Mouse (Mus musculus): Measurements from ENCODE around the gene Pum3. TPM values are rescaled to one million over a fixed set of nuclear protein-coding genes. Genes with fewer than 3 reads are reported as not detected.
A peak's percentile ranks its signal among the peaks of the same experiment; 100 is the strongest.
"Not testable (repeated sequence)": the region's sequence is repeated elsewhere in the genome, so short reads cannot be mapped to it uniquely, and the experiment has no call there.

The Pum3 gene
- total RNA-seq, 2 experiments from 2014 or later, result 30.3 to 33.1 TPM

- intact Hi-C loops (cut with DNase I), result no loop called here
- no peak for DNase-seq
Measured at GRCm38 (mm10) chr19:27395936-27396335, 33.7 kb downstream of the Pum3 start.

GRCm38 (mm10) chr19:27395481-27395880 is 34.1 kb downstream of the Pum3 start:
- no peak for DNase-seq
- intact Hi-C loops (cut with DNase I), result no loop called here

GRCm38 (mm10) chr19:27394341-27394990 is 35.2 kb downstream of the Pum3 start:
- no peak for DNase-seq
- intact Hi-C loops (cut with DNase I), result no loop called here

GRCm38 (mm10) chr19:27392431-27392830 is 37.2 kb downstream of the Pum3 start:
- intact Hi-C loops (cut with DNase I), result no loop called here
- no peak for DNase-seq

GRCm38 (mm10) chr19:27391344-27391743 is 38.3 kb downstream of the Pum3 start:
- intact Hi-C loops (cut with DNase I), result no loop called here
- DNase-seq, result no peak

GRCm38 (mm10) chr19:27389566-27389965 is 40.1 kb downstream of the Pum3 start:
- DNase-seq; intact Hi-C loops (cut with DNase I): not testable (repeated sequence)

GRCm38 (mm10) chr19:27385304-27385703 is 44.3 kb downstream of the Pum3 start:
- intact Hi-C loops (cut with DNase I), result no loop called here

GRCm38 (mm10) chr19:27383266-27383665 is 46.4 kb downstream of the Pum3 start:
- DNase-seq, result no peak
- intact Hi-C loops (cut with DNase I), result no loop called here

More at GRCm38 (mm10) chr19:27385304-27385703, 44.3 kb downstream of the Pum3 start:
- no peak for DNase-seq

- intact Hi-C loops (cut with DNase I), result no loop called here
- DNase-seq, result peak in 1 of 2 experiments; percentile 11
Measured at GRCm38 (mm10) chr19:27382131-27382530, 47.5 kb downstream of the Pum3 start.

GRCm38 (mm10) chr19:27379712-27380401 is 49.8 kb downstream of the Pum3 start:
- intact Hi-C loops (cut with DNase I), result no loop called here
- no peak for DNase-seq

GRCm38 (mm10) chr19:27370784-27371183 is 58.8 kb downstream of the Pum3 start:
- intact Hi-C loops (cut with DNase I), result no loop called here
- DNase-seq, result no peak

- no peak for DNase-seq
- intact Hi-C loops (cut with DNase I), result no loop called here
Measured at GRCm38 (mm10) chr19:27370174-27370573, 59.5 kb downstream of the Pum3 start.

- DNase-seq, result no peak
- intact Hi-C loops (cut with DNase I), result no loop called here
Measured at GRCm38 (mm10) chr19:27369461-27370135, 60.0 kb downstream of the Pum3 start.

GRCm38 (mm10) chr19:27366113-27366746 is 63.4 kb downstream of the Pum3 start:
- intact Hi-C loops (cut with DNase I), result no loop called here
- DNase-seq, result no peak

GRCm38 (mm10) chr19:27364521-27364931 is 65.1 kb downstream of the Pum3 start:
- DNase-seq, result peak; percentile 46 to 52
- intact Hi-C loops (cut with DNase I), result no loop called here

GRCm38 (mm10) chr19:27363891-27364290 is 65.7 kb downstream of the Pum3 start:
- intact Hi-C loops (cut with DNase I), result no loop called here
- no peak for DNase-seq

- DNase-seq, result no peak
- intact Hi-C loops (cut with DNase I), result no loop called here
Measured at GRCm38 (mm10) chr19:27360381-27360780, 69.2 kb downstream of the Pum3 start.

- intact Hi-C loops (cut with DNase I), result no loop called here
- DNase-seq, result no peak
Measured at GRCm38 (mm10) chr19:27351700-27352099, 77.9 kb downstream of the Pum3 start.

GRCm38 (mm10) chr19:27346501-27346900 is 83.1 kb downstream of the Pum3 start:
- intact Hi-C loops (cut with DNase I), result no loop called here
- DNase-seq, result no peak
